Mouse (Mus musculus): ENCODE measurements around the gene Ngly1.

DNA sequence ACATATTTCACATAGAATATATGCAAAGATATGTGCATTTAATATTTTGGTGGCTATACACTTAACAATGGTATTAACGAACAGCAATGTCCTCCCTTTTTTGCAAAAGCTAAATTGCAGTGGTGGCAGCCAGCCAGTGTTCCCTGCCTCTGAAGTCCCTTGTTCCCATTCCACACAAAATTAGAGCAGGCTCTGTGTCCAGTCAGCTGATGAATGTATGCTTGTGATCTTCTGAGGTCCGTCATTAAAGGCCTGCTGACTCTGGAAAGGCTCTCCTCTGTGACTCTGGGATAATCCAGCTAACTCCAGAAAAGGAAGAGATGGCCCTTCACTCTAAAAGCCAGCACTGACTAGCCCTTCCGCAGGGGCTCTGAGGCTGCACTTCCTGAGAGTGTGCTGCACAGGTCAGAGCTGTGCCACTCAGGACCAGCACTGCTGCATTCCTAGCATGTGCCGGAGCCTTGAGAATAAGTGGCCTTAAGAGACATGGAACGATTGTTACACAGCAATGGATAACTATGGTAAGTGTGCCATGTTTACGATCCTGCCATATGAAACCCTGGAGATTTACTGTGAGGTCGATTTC is 64.9 kb downstream of the Ngly1 start:
- no peak for TF ChIP-seq CTCF (IDR thresholded peaks at IDR 0.05)
- no peak for TF ChIP-seq POLR2A (IDR thresholded peaks at IDR 0.05; ENCODE audit: insufficient read depth, low read depth, low read length)
- TF ChIP-seq EP300 (IDR thresholded peaks at IDR 0.05; ENCODE audit: insufficient read depth, low read depth, low read length), result no peak

Measured in heart, adult 2 months (tissue).